Mouse (Mus musculus): ENCODE data around the gene Twist1. TPM values are rescaled to one million over a fixed set of nuclear protein-coding genes. Genes with fewer than 3 reads are reported as not detected.

The Twist1 gene
- polyA plus RNA-seq, 1 experiment, result 6.2 TPM

DNA sequence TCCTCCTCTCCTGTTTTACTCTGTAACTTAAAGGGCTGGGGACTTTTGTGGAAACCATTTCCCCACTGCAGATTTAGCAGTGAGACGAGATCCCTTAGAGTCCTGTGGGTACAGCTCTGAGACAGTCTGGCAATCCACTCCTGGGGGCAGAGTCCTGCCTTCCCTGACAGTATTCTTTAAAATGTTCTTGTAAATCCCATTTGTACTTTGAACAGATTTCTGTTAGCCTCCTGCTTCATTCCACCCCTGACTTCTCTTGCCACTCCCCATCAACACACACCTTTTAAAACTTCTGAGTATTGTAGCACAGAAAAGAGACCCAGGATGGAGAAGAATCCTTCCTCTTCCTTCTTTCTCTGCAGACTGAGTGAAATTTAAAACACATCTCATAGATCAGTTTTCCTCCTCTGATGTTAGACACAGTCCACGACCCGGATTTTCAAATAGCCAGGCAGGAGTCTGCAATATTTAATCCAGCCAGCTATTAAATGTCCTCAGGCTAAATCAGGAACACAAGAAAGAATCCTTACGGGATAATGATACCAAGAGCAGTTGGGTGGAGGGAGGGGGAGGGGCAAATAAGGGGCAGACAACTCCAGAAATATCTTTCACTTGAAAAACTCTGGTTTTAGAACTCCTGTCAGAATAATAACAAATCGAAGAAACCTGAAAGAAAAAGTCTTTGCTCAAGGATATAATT, 8.3 kb downstream of the Twist1 start:
- no peak for TF ChIP-seq POLR2A (IDR thresholded peaks at IDR 0.05; ENCODE audit: insufficient read depth, low read length)
- TF ChIP-seq EP300 (IDR thresholded peaks at IDR 0.05; ENCODE audit: insufficient read depth, low read depth, low read length), result no peak
- no peak for TF ChIP-seq CTCF (IDR thresholded peaks at IDR 0.05; ENCODE audit: low read depth, low read length)
- no peak overlapping the region for H3K9ac ChIP-seq (ENCODE audit: low read depth, poor library complexity, severe bottlenecking)
- H3K9me3 ChIP-seq (replicated peaks; ENCODE audit: control insufficient read depth, insufficient read depth, low read length, poor library complexity, severe bottlenecking), result no peaks in the 10 kb centered on the region
- H3K36me3 ChIP-seq (ENCODE audit: control insufficient read depth, insufficient read depth, low read length, poor library complexity, severe bottlenecking), result no peaks in the 10 kb centered on the region
- H3K27ac ChIP-seq (ENCODE audit: insufficient read depth, low read length), result no peak overlapping the region
- H3K4me3 ChIP-seq (ENCODE audit: low read depth, low read length), result no peak overlapping the region
- H3K27me3 ChIP-seq (ENCODE audit: control insufficient read depth, insufficient read depth, low read length, poor library complexity, severe bottlenecking), result peaks cover 8% of the 10 kb centered on the region
- H3K4me1 ChIP-seq (ENCODE audit: control insufficient read depth, insufficient read depth, low read length), result no peaks in the 10 kb centered on the region

DNA sequence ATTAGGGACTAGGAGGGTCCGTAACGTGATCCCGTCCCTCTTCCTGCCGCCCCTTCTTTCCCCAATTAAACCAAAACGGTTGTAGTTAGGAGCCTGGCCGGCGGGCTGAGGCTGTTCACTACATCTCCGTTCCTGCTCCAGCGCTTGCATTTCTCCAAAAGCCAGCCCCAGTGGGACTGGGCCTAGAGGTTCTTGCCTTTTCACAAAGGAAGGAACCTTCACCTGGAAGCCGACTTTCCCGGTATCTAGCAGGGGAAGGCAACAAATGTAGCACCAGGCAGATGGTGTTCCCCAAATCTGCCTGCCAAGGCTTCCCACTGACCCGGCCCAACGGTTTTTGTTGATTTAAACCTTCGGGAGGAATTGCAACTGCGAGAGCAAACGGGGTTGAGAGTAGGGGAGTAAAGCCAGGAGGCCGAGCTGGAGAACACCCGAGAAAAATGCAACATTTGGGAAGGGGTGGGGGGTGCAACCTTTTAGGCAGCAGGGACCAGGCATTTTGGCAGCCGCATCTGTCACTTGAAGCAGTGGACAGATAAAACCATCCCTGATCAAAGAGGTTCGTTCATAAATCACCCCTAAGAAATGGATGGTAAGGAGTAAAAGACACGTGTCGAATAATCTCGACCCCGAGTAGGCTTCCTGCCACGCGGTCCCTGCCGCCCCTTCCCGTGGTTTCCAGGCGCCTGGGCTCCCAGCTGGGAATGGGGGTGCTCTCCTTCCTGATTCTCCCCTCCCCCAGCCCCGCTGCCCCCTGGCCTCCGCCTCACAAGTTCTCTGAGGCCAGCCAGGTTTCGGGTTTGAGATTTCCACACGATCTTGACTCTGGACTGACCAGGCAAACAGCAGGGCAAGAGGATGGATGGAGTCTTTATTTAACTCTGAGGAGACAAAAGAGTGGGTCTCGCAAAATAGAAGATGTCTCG, 9.3 kb downstream of the Twist1 start:
- Histone ChIP-seq H3K4me3 (ENCODE audit: low read depth, low read length) (peak overlapping the region; percentile 13; the same call in 1 of the 2 replicates), H3K9ac (ENCODE audit: low read depth, poor library complexity, severe bottlenecking) (no peak overlapping the region), H3K36me3 (ENCODE audit: control insufficient read depth, insufficient read depth, low read length, poor library complexity, severe bottlenecking) (no peaks in the 10 kb centered on the region), H3K27me3 (ENCODE audit: control insufficient read depth, insufficient read depth, low read length, poor library complexity, severe bottlenecking) (peaks cover 7% of the 10 kb centered on the region), H3K9me3 (replicated peaks; ENCODE audit: control insufficient read depth, insufficient read depth, low read length, poor library complexity, severe bottlenecking) (no peaks in the 10 kb centered on the region), H3K4me1 (ENCODE audit: control insufficient read depth, insufficient read depth, low read length) (no peaks in the 10 kb centered on the region), H3K27ac (ENCODE audit: insufficient read depth, low read length) (no peak overlapping the region)
- no peak for TF ChIP-seq CTCF (IDR thresholded peaks at IDR 0.05; ENCODE audit: low read depth, low read length)

DNA sequence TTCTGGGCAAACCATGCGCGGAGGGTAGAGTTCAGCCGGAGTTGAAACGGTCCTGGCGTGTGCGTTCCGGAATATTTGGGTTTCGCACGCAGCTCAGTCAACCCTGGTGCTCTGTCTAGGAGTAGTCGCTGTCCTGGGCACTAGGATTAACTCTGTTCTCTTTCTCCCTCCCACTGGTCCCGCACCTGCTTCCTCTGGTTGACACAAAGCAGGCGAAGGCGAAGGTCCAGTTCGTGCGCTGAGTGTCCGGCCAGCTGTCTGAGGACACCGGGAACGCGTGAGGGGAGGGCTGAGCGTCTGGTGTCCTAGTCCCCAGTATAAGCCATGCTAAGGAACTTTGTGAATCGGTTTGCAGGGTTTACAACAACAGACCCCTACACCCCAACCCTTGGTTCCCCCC, 10.0 kb downstream of the Twist1 start:
- Histone ChIP-seq H3K4me3 (ENCODE audit: low read depth, low read length) (no peak overlapping the region), H3K9me3 (replicated peaks; ENCODE audit: control insufficient read depth, insufficient read depth, low read length, poor library complexity, severe bottlenecking) (no peaks in the 10 kb centered on the region), H3K4me1 (ENCODE audit: control insufficient read depth, insufficient read depth, low read length) (no peaks in the 10 kb centered on the region), H3K9ac (ENCODE audit: low read depth, poor library complexity, severe bottlenecking) (no peak overlapping the region), H3K27ac (ENCODE audit: insufficient read depth, low read length) (no peak overlapping the region), H3K36me3 (ENCODE audit: control insufficient read depth, insufficient read depth, low read length, poor library complexity, severe bottlenecking) (no peaks in the 10 kb centered on the region), H3K27me3 (ENCODE audit: control insufficient read depth, insufficient read depth, low read length, poor library complexity, severe bottlenecking) (peaks cover 7% of the 10 kb centered on the region)
- no peak for TF ChIP-seq POLR2A (IDR thresholded peaks at IDR 0.05; ENCODE audit: insufficient read depth, low read length)
- TF ChIP-seq EP300 (IDR thresholded peaks at IDR 0.05; ENCODE audit: insufficient read depth, low read depth, low read length), result no peak
- TF ChIP-seq CTCF (IDR thresholded peaks at IDR 0.05; ENCODE audit: low read depth, low read length), result no peak

DNA sequence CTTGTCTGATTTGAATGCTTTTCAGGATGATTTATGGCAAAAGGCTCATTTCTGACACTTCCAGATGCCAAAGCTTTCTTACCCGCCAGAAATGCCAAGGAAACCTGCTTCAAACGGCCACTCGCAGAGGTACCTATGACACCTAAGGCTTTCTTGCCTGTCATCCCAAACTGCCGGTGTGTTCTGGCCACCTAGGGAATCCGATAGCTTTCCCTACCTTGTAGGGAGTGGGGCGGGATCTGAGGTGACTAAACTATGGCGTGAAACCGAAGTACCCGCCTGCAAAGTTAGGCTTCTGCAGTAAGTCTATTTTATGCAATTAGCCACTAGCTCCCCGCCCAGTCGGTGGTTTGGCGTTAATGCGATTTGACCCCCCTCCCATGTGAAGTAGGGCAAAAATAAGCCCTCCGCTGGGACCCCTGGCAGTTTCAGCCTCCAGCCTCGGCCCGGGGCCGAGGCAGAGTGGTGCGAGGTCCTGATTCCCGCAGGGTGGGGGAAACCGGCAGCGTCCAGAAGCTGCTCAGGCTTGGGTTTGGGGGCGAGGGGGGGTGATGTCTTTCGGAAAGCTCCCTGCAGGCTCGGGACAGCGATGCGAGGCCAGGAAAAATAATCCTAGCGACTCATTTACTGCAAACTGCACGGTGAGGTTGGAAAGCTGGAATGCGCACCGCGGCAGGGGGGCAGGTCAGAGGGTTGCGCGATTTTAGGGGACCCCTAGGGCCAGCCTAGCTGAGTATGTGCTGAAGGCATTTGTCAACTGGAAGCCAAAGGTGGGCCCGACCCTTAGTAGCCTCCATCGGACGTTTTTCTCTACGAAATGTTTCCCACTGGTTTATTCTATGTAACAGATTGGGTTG, 10.8 kb downstream of the Twist1 start:
- Histone ChIP-seq H3K27ac (ENCODE audit: insufficient read depth, low read length) (no peak overlapping the region), H3K4me3 (ENCODE audit: low read depth, low read length) (peak overlapping the region; percentile 19; the same call in 1 of the 2 replicates), H3K9me3 (replicated peaks; ENCODE audit: control insufficient read depth, insufficient read depth, low read length, poor library complexity, severe bottlenecking) (no peaks in the 10 kb centered on the region), H3K4me1 (ENCODE audit: control insufficient read depth, insufficient read depth, low read length) (no peaks in the 10 kb centered on the region), H3K27me3 (ENCODE audit: control insufficient read depth, insufficient read depth, low read length, poor library complexity, severe bottlenecking) (peaks cover 7% of the 10 kb centered on the region), H3K36me3 (ENCODE audit: control insufficient read depth, insufficient read depth, low read length, poor library complexity, severe bottlenecking) (no peaks in the 10 kb centered on the region), H3K9ac (ENCODE audit: low read depth, poor library complexity, severe bottlenecking) (peak overlapping the region; percentile 49; the same call in 1 of the 2 replicates)
- no peak for TF ChIP-seq CTCF (IDR thresholded peaks at IDR 0.05; ENCODE audit: low read depth, low read length)
- no peak for TF ChIP-seq EP300 (IDR thresholded peaks at IDR 0.05; ENCODE audit: insufficient read depth, low read depth, low read length)
- no peak for TF ChIP-seq POLR2A (IDR thresholded peaks at IDR 0.05; ENCODE audit: insufficient read depth, low read length)

DNA sequence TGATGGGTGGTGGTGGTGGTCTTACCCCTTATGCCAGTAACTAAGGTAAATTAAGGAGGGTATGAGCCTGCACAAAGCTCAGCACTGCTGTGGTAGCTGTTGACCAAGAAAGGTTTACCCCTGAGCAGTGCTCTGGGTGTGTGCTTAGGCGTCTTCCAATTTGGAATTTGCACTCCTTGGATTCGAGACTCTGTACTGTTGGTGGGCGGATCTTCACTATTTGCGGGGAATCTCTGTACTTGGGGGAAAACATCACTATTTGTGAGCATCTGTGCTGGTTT, 11.4 kb downstream of the Twist1 start:
- Histone ChIP-seq H3K27ac (ENCODE audit: insufficient read depth, low read length) (no peak overlapping the region), H3K9ac (ENCODE audit: low read depth, poor library complexity, severe bottlenecking) (no peak overlapping the region), H3K4me3 (ENCODE audit: low read depth, low read length) (no peak overlapping the region), H3K36me3 (ENCODE audit: control insufficient read depth, insufficient read depth, low read length, poor library complexity, severe bottlenecking) (no peaks in the 10 kb centered on the region), H3K9me3 (replicated peaks; ENCODE audit: control insufficient read depth, insufficient read depth, low read length, poor library complexity, severe bottlenecking) (no peaks in the 10 kb centered on the region), H3K4me1 (ENCODE audit: control insufficient read depth, insufficient read depth, low read length) (no peaks in the 10 kb centered on the region), H3K27me3 (ENCODE audit: control insufficient read depth, insufficient read depth, low read length, poor library complexity, severe bottlenecking) (peaks cover 7% of the 10 kb centered on the region)
- no peak for TF ChIP-seq CTCF (IDR thresholded peaks at IDR 0.05; ENCODE audit: low read depth, low read length)
